Mouse (Mus musculus) C2C12 (cell line): ENCODE measurements around the gene Syt2. TPM values are rescaled to one million over a fixed set of nuclear protein-coding genes. Genes with fewer than 3 reads are reported as not detected.

Source experiments
- H3K27me3 ChIP-seq: one replicate; pipeline ENCODE4 v1.6.1; 2011; ENCODE audit not compliant: control insufficient read depth, insufficient read depth, insufficient read length
- H3K36me3 ChIP-seq: one replicate; pipeline ENCODE4 v1.6.1; 2011; ENCODE audit not compliant: control insufficient read depth, insufficient read depth
- H3K4me3 ChIP-seq: one replicate; pipeline ENCODE4 v1.5.1; 2011; ENCODE audit warnings: mild to moderate bottlenecking, control low read depth; ENCODE audit not compliant: poor library complexity, insufficient read depth, severe bottlenecking
- H3K79me2 ChIP-seq: one replicate; pipeline ENCODE4 v1.6.1; 2011; ENCODE audit not compliant: control insufficient read depth, insufficient read depth
- H3K79me3 ChIP-seq: one replicate; pipeline ENCODE4 v1.6.1; 2011; ENCODE audit warnings: low read depth, control low read depth
- H3ac ChIP-seq: one replicate; pipeline ENCODE3; 2011; ENCODE audit warnings: low read depth; ENCODE audit not compliant: control insufficient read depth, insufficient read length
- CEBPB ChIP-seq: IDR thresholded peaks from one replicate; pipeline ENCODE4 v1.6.1; 2011; ENCODE audit warnings: low read depth, mild to moderate bottlenecking, control low read depth, moderate library complexity
- CTCF ChIP-seq: IDR thresholded peaks from one replicate; pipeline ENCODE4 v1.5.1; 2011; ENCODE audit not compliant: control insufficient read depth, insufficient read depth, insufficient read length
- FOSL1 ChIP-seq: IDR thresholded peaks from one replicate; pipeline ENCODE4 v1.8.0; 2011; ENCODE audit warnings: mild to moderate bottlenecking, low read length; ENCODE audit not compliant: poor library complexity, insufficient read depth, severe bottlenecking
- MAX ChIP-seq: IDR thresholded peaks from one replicate; pipeline ENCODE4 v1.6.1; 2011; ENCODE audit warnings: mild to moderate bottlenecking, control low read depth
- MYOD1 ChIP-seq: IDR thresholded peaks from one replicate; pipeline ENCODE4 v1.6.1; 2011; ENCODE audit warnings: low read depth; ENCODE audit not compliant: control insufficient read depth, insufficient read length
- MYOG ChIP-seq: IDR thresholded peaks from one replicate; pipeline ENCODE4 v1.6.1; 2011; ENCODE audit not compliant: control insufficient read depth, insufficient read length; ENCODE audit errors: extremely low read depth
- USF1 ChIP-seq: IDR thresholded peaks from one replicate; pipeline ENCODE4 v1.6.1; 2011; ENCODE audit warnings: low read depth, mild to moderate bottlenecking, control low read depth, moderate library complexity
- polyA plus RNA-seq: library from polyadenylated mRNA; unstranded; fragments of >200 nt; fragmentation: generic; extraction: Trizol; gene quantifications from one replicate; pipeline ENCODE4 v1.2.1, GENCODE M21; 2012; ENCODE audit warnings: missing spikeins

Syt2 gene
- polyA plus RNA-seq, 1 experiment: 0.15 TPM

- no peak for TF ChIP-seq USF1
- TF ChIP-seq MYOG: no peak
- TF ChIP-seq MYOD1: no peak
- no peak for TF ChIP-seq MAX
- TF ChIP-seq FOSL1: no peak
- no peak for TF ChIP-seq CEBPB
- TF ChIP-seq CTCF: no peak
- H3K4me3 ChIP-seq: no peak overlapping the region
- H3ac ChIP-seq: no peak overlapping the region
Measured at GRCm38 (mm10) chr1:134697073-134697472, 50.6 kb downstream of the Syt2 start.

GRCm38 (mm10) chr1:134697522-134698250 lies 51.2 kb downstream of the Syt2 start:
- H3K4me3 ChIP-seq: no peak overlapping the region
- H3K27me3 ChIP-seq: peaks cover 36% of the 10 kb centered on the region
- H3K79me2 ChIP-seq: no peaks in the 10 kb centered on the region
- H3K36me3 ChIP-seq: no peaks in the 10 kb centered on the region
- TF ChIP-seq MYOG: no peak
- TF ChIP-seq FOSL1: no peak
- no peak for TF ChIP-seq USF1
- no peak for TF ChIP-seq CTCF
- no peak for TF ChIP-seq MYOD1
- TF ChIP-seq CEBPB: no peak
- no peak for TF ChIP-seq MAX
- no peaks in the 10 kb centered on the region for H3K79me3 ChIP-seq
- H3ac ChIP-seq: no peak overlapping the region

More at GRCm38 (mm10) chr1:134697073-134697472, 50.6 kb downstream of the Syt2 start:
- Histone ChIP-seq H3K79me2 (no peaks in the 10 kb centered on the region), H3K36me3 (no peaks in the 10 kb centered on the region), H3K79me3 (no peaks in the 10 kb centered on the region), H3K27me3 (peaks cover 36% of the 10 kb centered on the region)

GRCm38 (mm10) chr1:134698486-134698885 lies 52.0 kb downstream of the Syt2 start:
- no peak overlapping the region for H3ac ChIP-seq
- no peak overlapping the region for H3K4me3 ChIP-seq
- no peak for TF ChIP-seq MAX
- TF ChIP-seq USF1: no peak
- TF ChIP-seq MYOD1: no peak
- TF ChIP-seq CTCF: no peak
- TF ChIP-seq CEBPB: no peak
- no peak for TF ChIP-seq FOSL1
- TF ChIP-seq MYOG: no peak
- H3K79me3 ChIP-seq: no peaks in the 10 kb centered on the region
- H3K27me3 ChIP-seq: peaks cover 36% of the 10 kb centered on the region
- no peaks in the 10 kb centered on the region for H3K36me3 ChIP-seq
- H3K79me2 ChIP-seq: no peaks in the 10 kb centered on the region

DNA sequence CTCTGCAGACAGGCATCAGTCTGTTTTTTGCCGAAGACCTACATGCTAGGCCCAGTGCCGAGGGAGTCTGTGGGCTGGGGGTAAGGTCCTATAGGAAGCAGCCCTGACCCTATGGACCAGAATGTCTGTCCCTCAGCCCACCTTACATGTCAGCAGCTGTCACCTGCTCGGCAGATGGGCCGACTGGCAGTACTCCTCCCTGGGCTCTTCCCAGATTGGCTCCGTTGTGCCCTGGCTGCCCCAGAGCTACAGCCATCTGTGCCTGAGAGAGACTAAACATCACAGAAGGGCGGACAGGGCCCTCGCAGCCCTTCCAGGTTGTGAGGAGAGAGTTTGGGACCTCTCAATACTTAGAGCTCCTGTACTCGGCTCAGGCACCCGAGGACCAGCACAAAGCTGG lies 52.9 kb downstream of the Syt2 start:
- Histone ChIP-seq H3ac (no peak overlapping the region), H3K79me2 (no peaks in the 10 kb centered on the region), H3K36me3 (no peaks in the 10 kb centered on the region), H3K4me3 (no peak overlapping the region), H3K79me3 (no peaks in the 10 kb centered on the region), H3K27me3 (peaks cover 28% of the 10 kb centered on the region)
- TF ChIP-seq CEBPB: no peak
- TF ChIP-seq CTCF: no peak
- no peak for TF ChIP-seq FOSL1
- no peak for TF ChIP-seq MYOG
- no peak for TF ChIP-seq USF1
- TF ChIP-seq MAX: no peak
- TF ChIP-seq MYOD1: no peak

DNA sequence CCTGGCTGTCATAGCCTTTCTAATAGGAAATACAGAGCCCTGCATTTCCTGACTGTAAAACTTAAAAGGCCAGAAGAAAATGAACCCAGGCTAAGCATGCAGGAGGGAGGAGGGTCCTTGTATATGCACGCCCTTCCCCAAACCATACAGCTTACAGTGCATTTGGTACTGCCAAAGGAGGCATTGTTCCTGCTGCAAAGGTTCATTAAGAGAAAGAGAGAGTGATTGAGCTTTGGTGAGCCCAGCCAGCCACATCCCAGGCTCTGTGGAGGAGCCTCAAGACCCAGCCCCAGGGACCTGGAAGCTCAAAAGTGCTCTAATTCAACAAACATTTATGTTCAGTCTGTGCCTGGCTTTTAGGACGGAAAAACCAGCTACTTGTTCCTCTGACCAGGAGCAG lies 53.7 kb downstream of the Syt2 start:
- peaks cover 24% of the 10 kb centered on the region for H3K27me3 ChIP-seq
- H3K4me3 ChIP-seq: no peak overlapping the region
- H3ac ChIP-seq: no peak overlapping the region
- H3K36me3 ChIP-seq: no peaks in the 10 kb centered on the region
- no peak for TF ChIP-seq CTCF
- TF ChIP-seq MAX: no peak
- TF ChIP-seq MYOG: no peak
- TF ChIP-seq USF1: no peak
- TF ChIP-seq FOSL1: no peak
- TF ChIP-seq CEBPB: no peak
- no peaks in the 10 kb centered on the region for H3K79me2 ChIP-seq
- no peaks in the 10 kb centered on the region for H3K79me3 ChIP-seq

- H3ac ChIP-seq: no peak overlapping the region
- H3K27me3 ChIP-seq: peaks cover 20% of the 10 kb centered on the region
- TF ChIP-seq CTCF (no peak), USF1 (no peak), FOSL1 (no peak), MYOG (no peak), CEBPB (no peak), MYOD1 (no peak)
- H3K79me2 ChIP-seq: no peaks in the 10 kb centered on the region
- no peak overlapping the region for H3K4me3 ChIP-seq
- no peaks in the 10 kb centered on the region for H3K36me3 ChIP-seq
- H3K79me3 ChIP-seq: no peaks in the 10 kb centered on the region
Measured at GRCm38 (mm10) chr1:134700634-134701033, 54.2 kb downstream of the Syt2 start.
